Mouse (Mus musculus) small intestine, adult 2 months (tissue): ENCODE data around the gene Fbxl19.

ENCODE experiments used
- CTCF ChIP-seq: fragments of 200-500 bp; IDR thresholded peaks from 2 replicates; pipeline ENCODE4 v1.5.1; 2012; ENCODE audit warnings: low read depth, mild to moderate bottlenecking, control low read depth, inconsistent platforms, low read length, moderate library complexity, mixed read lengths; ENCODE audit not compliant: insufficient replicate concordance, insufficient read length; ENCODE audit errors: extremely low read depth
- POLR2A ChIP-seq: fragments of 200-500 bp; IDR thresholded peaks from 2 replicates; pipeline ENCODE4 v1.6.1; 2012; ENCODE audit warnings: low read depth, mild to moderate bottlenecking, control low read depth, inconsistent platforms, low read length, moderate library complexity

DNA sequence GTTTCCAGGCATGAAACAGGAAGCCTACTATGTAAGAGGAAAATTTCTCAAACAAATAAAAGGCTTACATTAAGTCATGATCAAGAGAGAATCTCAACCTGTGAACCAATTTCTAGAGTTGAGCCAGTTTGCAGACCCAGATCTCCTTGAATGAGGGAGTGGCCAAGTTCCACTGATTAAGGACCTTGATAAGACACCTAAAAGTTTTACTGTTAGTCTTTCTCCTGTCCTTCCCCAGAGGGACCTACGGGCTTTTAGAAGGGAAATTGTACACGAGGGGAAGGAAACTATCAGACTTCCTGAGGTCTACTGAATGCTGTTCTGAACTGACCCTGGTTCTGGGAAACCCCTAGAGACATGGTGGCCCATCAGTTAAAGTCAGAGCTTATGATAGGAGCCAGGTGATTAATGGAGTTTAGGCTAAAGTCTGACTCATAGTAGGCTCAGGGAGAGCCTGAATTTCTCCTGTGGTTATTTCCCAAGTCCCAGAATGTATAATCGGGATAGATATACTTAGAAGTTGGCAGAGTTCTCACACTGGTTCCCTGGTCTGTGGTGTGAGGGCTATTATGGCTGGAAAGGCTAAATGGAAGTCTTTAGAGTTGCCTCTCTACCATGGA lies 43.5 kb upstream of the Fbxl19 start:
- TF ChIP-seq POLR2A (no peak), CTCF (no peak)
